Mouse (Mus musculus): ENCODE measurements at regions not wholly inside any gene's neighbourhood (a gene's known extent, or its start where the extent isn't known, plus 50 kb on each side); places are given as distances from the start of the nearest gene placed in this dataset.
"Not testable (repeated sequence)": the region's sequence is repeated elsewhere in the genome, so short reads cannot be mapped to it uniquely, and the experiment has no call there.

DNA sequence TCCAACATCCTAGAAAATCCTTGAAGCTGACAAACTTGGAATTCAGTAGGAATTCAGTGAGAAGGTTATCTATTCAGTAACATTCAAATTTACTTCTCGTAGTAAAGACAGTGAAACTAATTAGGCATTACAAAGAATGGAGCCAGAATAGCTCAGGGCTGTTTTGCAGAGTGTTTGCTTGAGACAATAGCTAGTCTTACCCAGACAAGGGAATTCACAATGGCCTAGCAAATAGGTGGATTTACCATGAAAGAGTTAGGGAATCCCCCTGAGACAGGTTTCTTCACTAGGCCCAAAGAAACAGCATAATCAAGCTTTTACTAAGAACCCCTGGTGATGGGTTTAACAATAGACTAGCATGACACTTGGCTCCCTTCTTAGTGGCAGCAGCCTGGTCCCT is 699.2 kb upstream of the Dmd start:
- not testable (repeated sequence) for H3K4me3 ChIP-seq (ENCODE audit: low read depth, low read length); H3K9ac ChIP-seq (ENCODE audit: low read length); H3K9me3 ChIP-seq (ENCODE audit: control insufficient read depth, low read length); ATAC-seq (ENCODE audit: insufficient read depth, low FRiP score, low TSS enrichment); H3K4me1 ChIP-seq (ENCODE audit: control insufficient read depth, insufficient read depth, low read length); H3K4me2 ChIP-seq (ENCODE audit: low read depth); H3K36me3 ChIP-seq (ENCODE audit: control insufficient read depth, insufficient read depth, low read length); DNase-seq (ENCODE audit: low spot score); H3K27me3 ChIP-seq (ENCODE audit: control insufficient read depth, insufficient read depth, low read length); H3K27ac ChIP-seq (ENCODE audit: low read depth, low read length)
- WGBS, result 58% methylated on average over 1 of the region's 1 CpGs

DNA sequence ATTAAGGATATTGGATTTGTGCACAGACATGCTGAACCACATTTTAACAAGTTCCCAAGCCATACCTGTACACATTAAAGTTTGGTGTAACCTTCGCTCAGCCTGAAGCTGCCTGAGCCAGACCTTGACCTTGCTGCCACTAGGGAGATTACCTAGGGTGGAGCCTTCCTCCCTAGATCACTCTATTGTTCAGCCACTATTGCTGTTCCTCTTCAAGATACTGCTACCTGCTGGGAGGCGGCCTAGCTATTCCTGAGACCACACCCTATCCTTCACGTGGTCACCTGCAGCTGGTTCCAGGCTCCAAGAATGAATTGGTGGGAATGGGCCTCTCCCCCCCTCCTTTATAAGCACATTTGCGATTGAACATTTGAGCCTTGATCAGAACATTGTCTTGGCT is 666.3 kb upstream of the Dmd start:
- WGBS, result 65% methylated on average over 4 of the region's 4 CpGs
- not testable (repeated sequence) for H3K27me3 ChIP-seq (ENCODE audit: control insufficient read depth, insufficient read depth, low read length); H3K9me3 ChIP-seq (ENCODE audit: control insufficient read depth, low read length); DNase-seq (ENCODE audit: low spot score); H3K4me3 ChIP-seq (ENCODE audit: low read depth, low read length); H3K4me2 ChIP-seq (ENCODE audit: low read depth); H3K9ac ChIP-seq (ENCODE audit: low read length); H3K36me3 ChIP-seq (ENCODE audit: control insufficient read depth, insufficient read depth, low read length); ATAC-seq (ENCODE audit: insufficient read depth, low FRiP score, low TSS enrichment); H3K4me1 ChIP-seq (ENCODE audit: control insufficient read depth, insufficient read depth, low read length); H3K27ac ChIP-seq (ENCODE audit: low read depth, low read length)

DNA sequence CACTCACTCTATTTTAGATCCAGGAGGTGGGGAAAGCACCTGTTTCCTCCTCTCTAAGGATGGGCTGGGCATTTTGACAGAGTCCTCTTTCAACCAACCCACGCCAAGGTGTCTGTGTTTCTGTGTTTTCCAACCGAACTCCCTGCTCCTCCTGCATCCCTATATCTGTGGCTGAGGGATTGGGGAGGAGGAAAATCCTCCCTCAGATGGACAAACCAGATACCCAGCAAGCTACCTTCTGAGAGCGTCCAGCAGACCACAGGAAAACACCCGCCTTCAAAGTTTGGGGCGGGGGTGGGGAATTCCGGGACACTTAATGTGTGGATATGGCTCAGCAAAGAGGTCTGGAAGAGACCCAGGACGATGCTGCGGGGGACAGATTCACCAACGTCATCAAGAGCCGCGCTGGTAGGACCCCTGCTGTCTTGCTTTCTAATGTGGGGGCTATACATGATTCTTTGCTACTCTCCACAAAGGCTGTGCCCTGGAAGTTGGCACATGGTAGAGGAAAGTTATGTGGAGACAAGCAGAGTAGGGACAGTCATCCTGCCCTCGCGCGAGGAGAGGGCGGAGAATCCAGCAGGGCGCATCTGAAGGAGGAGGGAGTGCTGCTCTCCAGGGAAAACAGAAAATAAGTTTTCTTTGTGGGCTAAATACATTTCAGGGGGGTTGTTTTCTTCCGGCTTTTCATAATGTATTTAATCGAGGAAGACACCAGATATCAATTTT is 637.7 kb upstream of the Dmd start:
- Histone ChIP-seq H3K27ac (ENCODE audit: low read depth, low read length) (no peak overlapping the region), H3K9ac (ENCODE audit: low read length) (no peak overlapping the region), H3K4me3 (ENCODE audit: low read depth, low read length) (no peak overlapping the region), H3K36me3 (ENCODE audit: control insufficient read depth, insufficient read depth, low read length) (no peaks in the 10 kb centered on the region), H3K9me3 (ENCODE audit: control insufficient read depth, low read length) (no peaks in the 10 kb centered on the region), H3K4me1 (ENCODE audit: control insufficient read depth, insufficient read depth, low read length) (no peaks in the 10 kb centered on the region), H3K27me3 (ENCODE audit: control insufficient read depth, insufficient read depth, low read length) (no peaks in the 10 kb centered on the region), H3K4me2 (ENCODE audit: low read depth) (peak overlapping the region; percentile 22)
- WGBS, result 27% methylated on average over 18 of the region's 18 CpGs
- DNase-seq (ENCODE audit: low spot score), result peak; percentile 20
- ATAC-seq (ENCODE audit: insufficient read depth, low FRiP score, low TSS enrichment), result no peak

Data from neural tube, embryonic 11.5 days (tissue).